Mouse (Mus musculus): ENCODE results near the gene Zkscan2. TPM values are rescaled to one million over a fixed set of nuclear protein-coding genes. Genes with fewer than 3 reads are reported as not detected.

Gene Zkscan2
- polyA plus RNA-seq, 1 experiment from 2014 or later: 9.1 TPM

DNA sequence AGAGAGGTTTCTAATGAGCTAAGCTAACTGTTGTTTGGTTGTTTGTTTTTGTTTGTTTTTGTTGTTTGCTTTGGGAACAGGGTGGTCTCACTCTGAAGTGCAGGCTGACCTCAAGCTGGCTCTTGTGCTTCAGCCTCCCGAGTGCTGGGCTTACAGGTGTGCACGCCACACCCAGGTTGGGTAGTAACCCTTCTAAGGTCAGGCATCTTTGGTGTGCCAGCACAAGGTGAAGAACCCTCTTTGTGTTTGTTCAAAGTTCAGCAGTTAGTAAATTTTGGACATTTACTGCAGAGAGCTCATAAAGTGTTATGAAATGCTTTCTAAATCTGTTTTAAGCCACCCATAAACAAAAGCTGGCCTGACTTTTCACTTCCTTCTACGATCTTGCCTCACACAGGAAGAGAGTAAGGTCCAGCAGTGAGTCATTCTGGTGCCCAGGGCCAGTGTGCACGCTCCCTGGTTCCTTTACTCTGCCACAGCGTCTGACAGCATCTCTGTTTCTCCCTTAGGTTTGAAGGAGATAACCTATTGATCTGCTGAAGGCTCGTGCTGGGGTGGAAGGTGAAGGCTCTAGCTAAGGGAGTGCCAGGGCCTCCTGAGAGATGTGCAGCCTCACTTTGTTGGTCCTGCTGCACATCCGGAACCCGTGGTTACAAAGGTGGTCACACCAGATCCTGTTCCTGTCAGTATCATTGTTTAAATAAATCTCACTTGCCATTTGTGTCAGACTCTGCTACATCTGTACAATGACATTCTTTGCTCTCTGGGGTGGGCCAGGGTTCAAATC is 70.4 kb downstream of the Zkscan2 start:
- Histone ChIP-seq H3K4me2 (no peak overlapping the region), H3K9me3 (replicated peaks) (no peaks in the 10 kb centered on the region), H3K9ac (no peak overlapping the region), H3K36me3 (ENCODE audit: poor library complexity, severe bottlenecking) (peaks cover 52% of the 10 kb centered on the region), H3K4me3 (no peak overlapping the region), H3K27me3 (no peaks in the 10 kb centered on the region), H3K4me1 (no peaks in the 10 kb centered on the region), H3K27ac (no peak overlapping the region)
- ATAC-seq: no peak
- WGBS: 89% methylated on average over 8 of the region's 8 CpGs

Other genes starting within 250 kb of the Zkscan2 start
- 81.2 and 87.7 TPM in 2 replicates for gene Lcmt1, start 130.7 kb downstream of the Zkscan2 start, polyA plus RNA-seq (2015; fragmentation: Nextera tagmentation; extraction: Ambion mirVana)
- gene Arhgap17, start 130.5 kb downstream of the Zkscan2 start, polyA plus RNA-seq (2015; fragmentation: Nextera tagmentation; extraction: Ambion mirVana): 12.5 and 13.5 TPM in 2 replicates
- gene Aqp8, start 38.2 kb downstream of the Zkscan2 start, polyA plus RNA-seq (2015; fragmentation: Nextera tagmentation; extraction: Ambion mirVana): not detected in 2 replicates